Mouse (Mus musculus) forebrain, embryonic 15.5 days (tissue): ENCODE measurements around the gene Wwc1. TPM values are rescaled to one million over a fixed set of nuclear protein-coding genes. Genes with fewer than 3 reads are reported as not detected.
A peak's percentile ranks its signal among the peaks of the same experiment; 100 is the strongest.

Experiments used
- ATAC-seq: fragments of 200-750 bp; cut with Nextera tagmentation; replicated peaks from 2 replicates; pipeline ENCODE4 v1.8.0; 2017; ENCODE audit warnings: mild to moderate bottlenecking, moderate TSS enrichment, moderate library complexity
- H3K27ac ChIP-seq: fragments of 300-500 bp; sonication (generic); replicated peaks from 2 replicates; pipeline ENCODE4 v1.5.1; 2015; ENCODE audit warnings: mild to moderate bottlenecking, inconsistent platforms
- H3K27me3 ChIP-seq: fragments of 300-500 bp; sonication (generic); 2 replicates; pipeline ENCODE4 v1.6.1; 2015; ENCODE audit warnings: inconsistent platforms
- H3K36me3 ChIP-seq: fragments of 300-500 bp; sonication (generic); 2 replicates; pipeline ENCODE4 v1.6.1; 2015; ENCODE audit warnings: mild to moderate bottlenecking, inconsistent platforms
- H3K4me1 ChIP-seq: fragments of 300-500 bp; sonication (generic); 2 replicates; pipeline ENCODE4 v1.6.1; 2015; ENCODE audit warnings: inconsistent platforms
- H3K4me2 ChIP-seq: fragments of 300-500 bp; sonication (generic); replicated peaks from 2 replicates; pipeline ENCODE4 v1.6.1; 2015; ENCODE audit warnings: mild to moderate bottlenecking, inconsistent platforms
- H3K4me3 ChIP-seq: fragments of 300-500 bp; sonication (generic); 2 replicates; pipeline ENCODE4 v1.5.1; 2015; ENCODE audit warnings: mild to moderate bottlenecking, inconsistent platforms
- H3K9ac ChIP-seq: fragments of 300-500 bp; sonication (generic); replicated peaks from 2 replicates; pipeline ENCODE4 v1.6.1; 2015; ENCODE audit warnings: mild to moderate bottlenecking, inconsistent platforms
- H3K9me3 ChIP-seq: fragments of 300-500 bp; sonication (generic); 2 replicates; pipeline ENCODE4 v1.6.1; 2016; ENCODE audit warnings: inconsistent platforms
- WGBS: fragments of 180-500 bp; shearing (Covaris S2); methylation state at CpG from one replicate; pipeline ENCODE4 v1.1.7; 2015; ENCODE audit warnings: mixed read lengths; 5-methylcytosine and 5-hydroxymethylcytosine counted together
- polyA plus RNA-seq: library from polyadenylated mRNA; unstranded; fragments of >200 nt; fragmentation: Nextera tagmentation; extraction: Ambion mirVana; gene quantifications from 2 replicates; pipeline ENCODE4 v1.2.1, GENCODE M21; 2015

Wwc1 gene
- polyA plus RNA-seq, 1 experiment from 2014 or later = 15.6 TPM

GRCm38 (mm10) chr11:35838345-35839338, 141.7 kb downstream of the Wwc1 start:
- H3K36me3 ChIP-seq = peaks cover 15% of the 10 kb centered on the region; the same call in 1 of the 2 replicates
- no peaks in the 10 kb centered on the region for H3K9me3 ChIP-seq
- H3K27ac ChIP-seq = peak overlapping the region; percentile 27; the same call in 1 of the 2 replicates
- H3K27me3 ChIP-seq = no peaks in the 10 kb centered on the region
- H3K9ac ChIP-seq = 0 out of 2 replicates have a peak overlapping the region, but pooled peaks have one; percentile 16
- H3K4me3 ChIP-seq = peak overlapping the region; percentile 31
- peaks cover 3% of the 10 kb centered on the region for H3K4me1 ChIP-seq
- WGBS = 36% methylated on average over 28 of the region's 28 CpGs
- ATAC-seq = peak; percentile 65
- peak overlapping the region; percentile 46 for H3K4me2 ChIP-seq

GRCm38 (mm10) chr11:35837156-35838126, 142.9 kb downstream of the Wwc1 start:
- H3K27ac ChIP-seq = no peak overlapping the region
- WGBS = 89% methylated on average over 5 of the region's 5 CpGs
- H3K9me3 ChIP-seq = no peaks in the 10 kb centered on the region
- H3K4me2 ChIP-seq = peak overlapping the region; percentile 46; the same call in 1 of the 2 replicates
- no peaks in the 10 kb centered on the region for H3K27me3 ChIP-seq
- no peak for ATAC-seq
- no peak overlapping the region for H3K9ac ChIP-seq
- peaks cover 15% of the 10 kb centered on the region for H3K4me1 ChIP-seq
- H3K36me3 ChIP-seq = peaks cover 11% of the 10 kb centered on the region; the same call in 1 of the 2 replicates
- H3K4me3 ChIP-seq = no peak overlapping the region

- WGBS = 2% methylated on average over 46 of the region's 46 CpGs
- peaks cover 19% of the 10 kb centered on the region for H3K4me1 ChIP-seq
- peak; percentile 85 for ATAC-seq
- H3K9ac ChIP-seq = peak within 1 kb of the TSS; percentile 84
- H3K36me3 ChIP-seq = peaks cover 26% of the 10 kb centered on the region
- peak within 1 kb of the TSS; percentile 76 for H3K4me2 ChIP-seq
- H3K9me3 ChIP-seq = no peaks in the 10 kb centered on the region
- H3K27me3 ChIP-seq = no peaks in the 10 kb centered on the region
- H3K4me3 ChIP-seq = peak within 1 kb of the TSS; percentile 92
- H3K27ac ChIP-seq = peak within 1 kb of the TSS; percentile 47; the same call in 1 of the 2 replicates
These were observed 146.1 kb downstream of the Wwc1 start, which contains the start of gene Rars for GRCm38 (mm10) chr11:35834022-35834760. Gene Rars (minus strand): TSS chr11:35834506.

GRCm38 (mm10) chr11:35833270-35833669, 147.1 kb downstream of the Wwc1 start:
- H3K4me1 ChIP-seq = peaks cover 19% of the 10 kb centered on the region
- WGBS = 89% methylated on average over 6 of the region's 6 CpGs
- no peaks in the 10 kb centered on the region for H3K9me3 ChIP-seq
- no peak for ATAC-seq
- no peak overlapping the region for H3K27ac ChIP-seq
- peak overlapping the region; percentile 84; the same call in 1 of the 2 replicates for H3K9ac ChIP-seq
- no peaks in the 10 kb centered on the region for H3K27me3 ChIP-seq
- peak overlapping the region; percentile 92 for H3K4me3 ChIP-seq
- peak overlapping the region; percentile 76 for H3K4me2 ChIP-seq
- peaks cover 34% of the 10 kb centered on the region for H3K36me3 ChIP-seq

GRCm38 (mm10) chr11:35832139-35832538, 148.2 kb downstream of the Wwc1 start:
- H3K4me3 ChIP-seq = no peak overlapping the region
- H3K9ac ChIP-seq = no peak overlapping the region
- peaks cover 19% of the 10 kb centered on the region for H3K4me1 ChIP-seq
- WGBS = 85% methylated on average over 4 of the region's 4 CpGs
- H3K36me3 ChIP-seq = peaks cover 46% of the 10 kb centered on the region
- H3K9me3 ChIP-seq = no peaks in the 10 kb centered on the region
- H3K27me3 ChIP-seq = no peaks in the 10 kb centered on the region
- no peak for ATAC-seq
- H3K4me2 ChIP-seq = no peak overlapping the region
- H3K27ac ChIP-seq = no peak overlapping the region

GRCm38 (mm10) chr11:35827714-35828113, 152.6 kb downstream of the Wwc1 start:
- peaks cover 81% of the 10 kb centered on the region for H3K36me3 ChIP-seq

GRCm38 (mm10) chr11:35816316-35816715, 164.0 kb downstream of the Wwc1 start:
- Histone ChIP-seq H3K4me3 (no peak overlapping the region), H3K4me1 (no peaks in the 10 kb centered on the region), H3K4me2 (no peak overlapping the region), H3K9ac (no peak overlapping the region), H3K27me3 (no peaks in the 10 kb centered on the region), H3K36me3 (peaks cover 90% of the 10 kb centered on the region), H3K9me3 (no peaks in the 10 kb centered on the region), H3K27ac (no peak overlapping the region)
- no peak for ATAC-seq
- WGBS = 93% methylated on average over 12 of the region's 12 CpGs

More at GRCm38 (mm10) chr11:35827714-35828113, 152.6 kb downstream of the Wwc1 start:
- Histone ChIP-seq H3K27ac (no peak overlapping the region), H3K4me2 (no peak overlapping the region), H3K4me1 (peaks cover 6% of the 10 kb centered on the region), H3K9ac (no peak overlapping the region), H3K4me3 (no peak overlapping the region), H3K27me3 (no peaks in the 10 kb centered on the region), H3K9me3 (no peaks in the 10 kb centered on the region)
- no peak for ATAC-seq
- WGBS = 93% methylated on average over 6 of the region's 6 CpGs

GRCm38 (mm10) chr11:35811458-35811857, 168.9 kb downstream of the Wwc1 start:
- Histone ChIP-seq H3K4me3 (no peak overlapping the region), H3K27ac (no peak overlapping the region), H3K4me1 (no peaks in the 10 kb centered on the region), H3K9ac (no peak overlapping the region), H3K27me3 (no peaks in the 10 kb centered on the region), H3K4me2 (no peak overlapping the region), H3K9me3 (no peaks in the 10 kb centered on the region), H3K36me3 (peaks cover 93% of the 10 kb centered on the region)
- 81% methylated on average over 10 of the region's 10 CpGs for WGBS
- no peak for ATAC-seq

GRCm38 (mm10) chr11:35801332-35801731, 179.0 kb downstream of the Wwc1 start:
- Histone ChIP-seq H3K4me2 (no peak overlapping the region), H3K4me3 (no peak overlapping the region), H3K4me1 (peaks cover 15% of the 10 kb centered on the region), H3K9me3 (no peaks in the 10 kb centered on the region), H3K27ac (no peak overlapping the region), H3K36me3 (peaks cover 2% of the 10 kb centered on the region; the same call in 1 of the 2 replicates), H3K27me3 (peaks cover 27% of the 10 kb centered on the region), H3K9ac (no peak overlapping the region)
- 80% methylated on average over 5 of the region's 5 CpGs for WGBS
- no peak for ATAC-seq

GRCm38 (mm10) chr11:35798874-35799273, 181.5 kb downstream of the Wwc1 start, which contains the start of gene Fbll1:
Gene Fbll1 (minus strand): TSS chr11:35798884.
- Histone ChIP-seq H3K36me3 (no peaks in the 10 kb centered on the region), H3K27ac (peak within 1 kb of the TSS; percentile 84), H3K4me1 (peaks cover 15% of the 10 kb centered on the region), H3K9me3 (no peaks in the 10 kb centered on the region), H3K27me3 (peaks cover 32% of the 10 kb centered on the region), H3K9ac (peak within 1 kb of the TSS; percentile 74), H3K4me3 (peak within 1 kb of the TSS; percentile 64), H3K4me2 (peak within 1 kb of the TSS; percentile 81)
- WGBS = 13% methylated on average over 11 of the region's 11 CpGs
- no peak for ATAC-seq

- Histone ChIP-seq H3K9me3 (no peaks in the 10 kb centered on the region), H3K9ac (peak overlapping the region; percentile 74), H3K27ac (peak overlapping the region; percentile 84), H3K27me3 (peaks cover 32% of the 10 kb centered on the region), H3K36me3 (no peaks in the 10 kb centered on the region), H3K4me3 (peak overlapping the region; percentile 64), H3K4me1 (peaks cover 15% of the 10 kb centered on the region), H3K4me2 (peak overlapping the region; percentile 81)
- ATAC-seq = peak; percentile 96
- under 1% methylated on average over 23 of the region's 23 CpGs for WGBS
These were observed 181.9 kb downstream of the Wwc1 start for GRCm38 (mm10) chr11:35798495-35798820.
